Mouse (Mus musculus) testis, adult 2 months (tissue): ENCODE measurements at regions not wholly inside any gene's neighbourhood (a gene's known extent, or its start where the extent isn't known, plus 50 kb on each side); places are given as distances from the start of the nearest gene placed in this dataset.

Experiments
- CTCF ChIP-seq: fragments of 200-500 bp; IDR thresholded peaks from 2 replicates; pipeline ENCODE4 v1.5.1; 2012; ENCODE audit warnings: low read depth, mild to moderate bottlenecking, inconsistent platforms, low read length, moderate library complexity; ENCODE audit not compliant: control insufficient read depth, insufficient read depth, insufficient replicate concordance
- POLR2A ChIP-seq: fragments of 200-500 bp; IDR thresholded peaks from 2 replicates; pipeline ENCODE4 v1.6.1; 2012; ENCODE audit warnings: low read depth, mild to moderate bottlenecking, inconsistent platforms, low read length, moderate library complexity; ENCODE audit not compliant: control insufficient read depth

DNA sequence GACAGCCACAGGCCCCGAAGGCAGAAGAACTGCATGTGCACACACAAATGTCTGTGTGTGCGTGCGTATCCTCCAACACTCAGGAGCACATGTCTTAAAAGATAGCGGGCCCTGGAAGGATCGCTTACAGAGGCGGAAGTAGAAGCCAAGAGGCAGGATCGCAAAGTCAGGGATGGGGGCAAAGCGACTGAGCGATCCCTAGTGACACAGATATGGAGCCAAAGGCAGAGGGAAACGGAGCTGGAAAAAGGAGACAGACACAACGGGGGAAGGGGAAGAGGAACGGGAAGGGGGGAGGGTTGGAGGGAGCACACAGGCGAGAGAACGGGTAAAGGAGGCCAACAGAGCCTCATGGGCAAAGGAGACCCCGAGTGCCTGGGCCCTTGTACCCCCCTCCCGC is 129.8 kb upstream of the Lhx5 start:
- TF ChIP-seq CTCF: no peak
- no peak for TF ChIP-seq POLR2A
